Mouse (Mus musculus) natural killer cell, adult 2 months (primary cell): Measurements from ENCODE around the gene Ctsl.

ENCODE experiments used
- DNase-seq, 2 experiments: peaks; one replicate each; pipeline ENCODE4 v3.0.0; 2022; ENCODE audit warnings: low spot score in 2 of 2

The Ctsl gene

DNA sequence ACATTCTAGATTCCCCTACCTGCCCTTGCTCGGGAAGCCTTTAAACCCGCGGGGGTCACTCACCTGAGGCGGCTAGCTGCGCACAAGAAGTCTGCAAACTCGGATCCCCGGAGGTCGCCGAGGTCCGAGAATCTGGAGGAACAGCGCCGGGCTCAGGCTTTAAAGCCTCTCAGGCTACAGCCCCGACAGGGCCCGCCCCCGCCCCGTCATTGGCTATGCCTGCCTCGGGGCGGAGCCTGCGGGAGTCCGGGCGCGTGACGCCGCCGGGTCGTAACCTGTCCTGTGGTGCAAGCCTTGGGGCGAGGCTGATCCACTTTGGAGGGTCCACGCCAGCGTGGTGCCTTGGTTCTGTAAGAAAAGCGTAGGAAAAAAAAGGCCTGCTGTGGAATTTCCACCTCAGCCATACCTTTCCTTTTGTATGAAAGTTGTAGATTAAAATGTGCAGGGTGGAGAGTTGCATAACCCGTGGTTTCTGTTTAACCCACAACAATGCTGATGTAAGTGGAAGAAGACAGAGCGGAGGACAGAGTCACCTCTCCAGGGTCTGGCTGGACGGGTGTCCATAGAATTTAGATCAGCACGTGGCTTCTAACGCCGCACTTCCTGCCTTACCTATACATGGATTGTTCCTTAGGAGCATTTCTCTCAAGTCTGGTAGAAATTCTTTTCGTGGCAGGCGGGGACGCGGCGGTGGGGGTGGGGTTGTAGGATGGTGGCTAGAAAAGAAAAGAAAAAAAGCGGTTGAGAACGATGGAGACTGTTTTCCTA, at the start of gene Ctsl:
Ctsl (minus strand) TSS at position 718 of the 768 bp plus-strand sequence.
- DNase-seq: peak; percentile 82 to 85

DNA sequence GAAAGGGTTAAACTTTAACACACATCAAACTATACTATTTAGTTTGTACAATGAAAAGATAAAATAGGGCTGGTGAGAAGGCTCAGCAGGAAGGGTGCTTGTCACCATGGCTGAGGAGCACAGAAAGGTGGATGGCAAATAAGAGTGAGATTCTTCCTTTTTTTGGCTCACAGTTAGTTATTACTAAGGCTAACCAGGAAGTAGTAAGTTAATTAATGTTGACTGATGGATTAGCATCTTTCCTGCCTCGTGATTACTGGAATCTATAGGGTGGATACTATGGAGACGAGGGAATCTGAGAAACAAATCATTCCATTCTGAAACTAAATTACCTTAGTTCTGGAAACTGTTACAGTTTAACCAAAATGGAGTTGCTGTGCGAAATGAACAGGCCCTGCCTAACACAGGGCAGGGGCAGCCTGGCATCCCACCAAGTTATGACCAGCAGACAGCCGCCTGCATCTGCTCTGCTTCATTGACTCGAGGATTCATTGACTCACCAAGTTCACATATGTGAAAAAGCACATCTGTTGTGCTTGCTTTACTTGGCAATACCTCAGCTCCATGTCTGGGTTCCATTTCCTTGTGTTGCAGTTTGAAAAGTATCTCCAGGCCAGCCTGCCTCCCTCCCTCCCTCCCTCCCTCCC, 46.4 kb upstream of the Ctsl start:
- DNase-seq: no peak

DNA sequence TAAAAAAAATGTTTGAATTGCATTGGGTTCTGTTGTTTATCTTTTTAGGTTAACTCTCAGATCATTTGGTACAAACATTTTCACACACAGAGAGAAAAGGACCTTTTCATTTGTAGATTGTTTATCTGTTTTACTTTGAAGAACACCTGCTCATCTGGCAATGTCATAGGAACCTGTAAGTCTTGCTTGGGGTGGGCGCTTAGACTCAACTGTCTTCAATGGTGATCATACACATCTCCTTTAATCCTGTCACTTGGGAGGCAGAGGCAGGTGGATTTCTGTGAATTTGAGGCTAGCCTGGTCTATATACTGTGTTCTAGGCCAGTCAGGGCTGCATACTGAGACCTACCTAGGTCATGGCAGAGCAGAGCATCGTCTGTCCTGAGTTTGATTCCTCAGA, 45.0 kb upstream of the Ctsl start:
- DNase-seq: no peak

DNA sequence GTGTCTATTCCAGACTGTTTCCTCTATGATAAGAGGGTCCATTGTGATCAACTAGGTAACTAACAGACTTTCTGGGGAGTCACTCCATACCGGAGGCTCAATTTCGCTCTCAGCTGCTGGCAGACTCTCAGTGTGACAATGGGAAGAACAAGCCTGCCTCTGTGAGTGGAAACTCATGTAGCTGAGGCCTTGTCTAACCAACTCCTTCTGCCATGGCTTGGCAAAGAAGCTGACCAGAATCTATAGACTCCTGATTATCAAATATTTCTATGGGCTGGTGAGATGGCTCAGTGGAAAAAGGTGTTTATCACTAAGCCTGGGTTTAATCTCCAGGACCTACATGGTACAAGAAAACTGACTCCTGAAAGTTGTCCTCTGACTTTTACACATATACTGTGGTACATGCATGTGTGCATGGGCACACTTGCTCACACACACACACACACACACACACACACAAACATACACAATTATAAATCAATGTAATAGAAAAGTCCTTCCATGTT, 42.1 kb upstream of the Ctsl start:
- no peak for DNase-seq

DNA sequence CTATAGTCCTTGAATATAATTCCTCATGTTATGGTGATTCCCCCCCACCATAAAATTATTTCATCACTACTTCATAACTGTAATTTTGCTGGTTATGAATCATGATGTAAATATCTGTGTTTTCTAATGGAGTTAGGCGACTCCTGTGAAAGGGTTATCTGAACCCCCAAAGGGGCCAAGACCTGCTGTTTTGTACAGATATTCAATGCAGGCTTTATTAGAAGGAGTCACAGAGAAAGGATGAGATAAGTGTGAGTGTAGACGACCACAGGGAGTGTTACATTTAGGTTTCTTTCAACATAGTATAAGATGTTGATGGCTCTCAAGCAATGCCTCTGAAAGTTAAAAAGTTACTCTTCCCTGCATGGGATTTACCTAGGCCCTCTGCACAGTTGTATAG, 40.6 kb upstream of the Ctsl start:
- DNase-seq: no peak

DNA sequence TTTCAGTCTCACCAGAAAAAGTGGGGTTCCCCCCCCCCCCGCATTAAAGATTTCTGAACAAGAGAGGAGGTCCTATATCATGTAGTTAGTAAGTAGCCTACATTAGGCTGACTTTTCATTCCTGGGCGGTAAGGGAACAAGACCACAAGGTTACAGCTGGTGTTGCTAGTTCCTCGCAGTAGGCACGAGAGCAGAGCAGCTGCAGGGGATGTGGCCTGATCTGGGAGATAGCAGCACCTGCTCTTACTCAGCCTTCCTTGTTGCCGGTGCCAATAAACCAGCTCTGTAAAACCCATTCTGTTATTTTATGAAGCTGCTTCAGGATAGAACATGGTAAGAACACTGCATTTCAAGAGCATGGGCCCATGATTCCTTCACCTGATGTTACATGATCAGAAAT, 39.9 kb upstream of the Ctsl start:
- no peak for DNase-seq

DNA sequence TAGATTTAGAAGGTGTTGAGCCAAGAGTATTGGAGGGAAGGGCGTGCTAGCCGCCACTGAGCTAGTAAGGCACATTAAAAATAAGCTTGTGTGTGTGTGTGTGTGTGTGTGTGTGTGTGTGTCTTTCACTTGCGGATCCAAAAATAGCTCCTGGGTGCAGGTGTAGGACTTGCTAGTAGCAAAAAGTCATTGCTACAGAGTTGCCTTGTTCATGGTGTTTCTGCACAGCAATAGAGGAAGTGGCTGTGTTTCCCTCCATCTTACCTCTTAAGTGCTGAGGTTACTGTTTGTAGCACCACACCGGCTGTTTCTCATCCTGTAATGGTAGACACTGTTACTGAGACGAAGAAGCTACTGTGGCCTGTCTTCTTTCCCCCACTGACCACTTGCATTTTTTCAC, 37.3 kb upstream of the Ctsl start:
- DNase-seq: no peak

DNA sequence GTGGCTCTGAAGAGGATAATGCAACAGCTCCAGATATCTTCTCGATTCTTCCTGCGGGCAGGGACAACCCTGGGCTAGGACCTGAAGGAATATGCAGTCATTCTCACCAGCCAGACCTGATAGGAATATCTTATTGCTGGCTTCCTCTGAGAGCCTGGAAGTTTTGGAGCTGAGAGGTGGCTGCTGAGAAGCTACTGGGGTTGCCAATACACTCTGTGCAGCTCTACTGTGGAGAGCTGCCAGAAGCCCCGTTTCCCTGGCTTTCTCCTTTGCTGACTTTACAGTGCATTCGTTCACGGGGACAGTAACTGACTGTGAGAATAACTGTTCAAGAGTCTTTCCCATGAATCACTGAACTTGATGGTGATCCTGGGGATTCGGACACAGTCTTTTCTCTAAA, 34.9 kb upstream of the Ctsl start:
- no peak for DNase-seq

DNA sequence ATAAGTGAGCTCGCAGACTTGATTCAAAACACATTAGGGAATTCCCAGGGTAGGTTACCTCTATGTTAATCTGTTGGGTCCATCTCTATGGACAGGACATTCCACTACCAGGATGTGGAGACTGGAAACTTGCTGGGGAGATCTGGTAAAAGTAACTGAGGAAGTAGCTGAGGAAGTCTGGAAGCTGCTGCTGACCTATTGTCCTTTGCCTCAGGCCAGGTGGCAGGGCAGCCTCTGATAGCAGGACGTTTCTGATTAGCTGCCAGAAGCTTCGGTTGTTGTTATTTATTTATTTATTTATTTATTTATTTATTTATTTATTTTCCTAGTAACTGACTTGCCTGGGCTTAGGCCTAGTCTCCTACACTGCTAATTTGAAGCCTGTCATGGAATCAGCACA, 32.8 kb upstream of the Ctsl start:
- DNase-seq: no peak

DNA sequence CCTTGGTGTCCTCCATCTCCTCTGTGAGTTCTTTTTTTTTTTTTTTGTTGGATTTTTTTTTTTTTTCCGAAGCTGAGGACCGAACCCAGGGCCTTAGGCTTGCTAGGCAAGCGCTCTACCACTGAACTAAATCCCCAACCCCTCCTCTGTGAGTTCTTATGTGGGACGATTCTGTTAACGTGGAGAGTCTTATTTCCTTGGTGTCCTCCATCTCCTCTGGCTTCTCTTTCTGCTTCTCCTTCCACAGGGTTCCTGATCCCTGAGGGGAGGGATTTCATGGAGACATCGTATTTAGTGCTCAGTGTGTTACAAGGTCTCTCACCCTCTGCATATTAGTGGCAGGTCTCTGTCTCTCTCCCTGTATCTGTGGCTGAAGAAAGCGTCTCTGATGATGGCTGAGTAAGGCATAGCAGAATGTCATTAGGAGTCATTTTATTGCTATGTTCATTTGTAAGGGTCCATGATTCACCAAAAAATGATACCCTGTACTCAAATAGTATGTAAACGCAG, 32.3 kb upstream of the Ctsl start:
- DNase-seq: no peak

DNA sequence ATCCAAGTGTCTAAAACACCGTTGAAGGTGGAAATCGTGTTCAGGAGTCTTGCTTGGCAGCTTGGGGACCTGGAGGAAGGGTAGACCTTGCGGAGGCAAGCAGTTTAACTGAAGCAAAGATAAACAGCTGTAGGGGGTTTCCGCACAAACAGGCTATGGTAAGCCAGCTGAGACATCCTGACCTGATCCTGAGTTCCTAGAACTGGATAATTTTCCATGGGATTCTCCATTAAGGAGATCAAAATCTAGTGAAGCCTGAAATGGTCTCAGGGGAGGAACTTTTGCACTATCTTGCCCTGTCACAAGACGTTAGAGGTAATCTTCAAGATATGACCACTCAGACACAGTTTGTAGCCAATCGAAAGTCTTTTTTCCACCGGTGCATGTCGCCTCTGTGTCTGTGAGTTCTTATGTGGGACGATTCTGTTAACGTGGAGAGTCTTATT, 31.8 kb upstream of the Ctsl start:
- DNase-seq: no peak

DNA sequence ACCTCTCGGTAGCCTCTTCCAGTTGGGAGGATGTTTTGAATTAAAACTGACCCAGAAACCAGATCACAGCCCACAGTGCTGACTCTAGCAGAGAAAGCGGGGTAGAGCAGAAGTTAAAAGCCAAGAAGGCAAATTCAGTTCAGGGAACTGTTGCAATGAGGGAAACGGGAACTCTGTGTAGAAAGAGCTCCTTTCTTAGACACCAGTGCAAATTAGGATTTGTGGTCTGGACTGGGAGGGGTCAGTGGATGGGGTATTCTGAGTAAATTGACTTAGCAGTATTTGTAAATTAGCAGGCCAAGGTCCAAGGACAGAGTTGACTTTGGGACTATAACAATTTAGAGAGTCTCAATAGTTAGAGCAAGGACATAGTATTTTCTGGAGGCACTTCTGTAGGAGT, 31.3 kb upstream of the Ctsl start:
- DNase-seq: no peak

DNA sequence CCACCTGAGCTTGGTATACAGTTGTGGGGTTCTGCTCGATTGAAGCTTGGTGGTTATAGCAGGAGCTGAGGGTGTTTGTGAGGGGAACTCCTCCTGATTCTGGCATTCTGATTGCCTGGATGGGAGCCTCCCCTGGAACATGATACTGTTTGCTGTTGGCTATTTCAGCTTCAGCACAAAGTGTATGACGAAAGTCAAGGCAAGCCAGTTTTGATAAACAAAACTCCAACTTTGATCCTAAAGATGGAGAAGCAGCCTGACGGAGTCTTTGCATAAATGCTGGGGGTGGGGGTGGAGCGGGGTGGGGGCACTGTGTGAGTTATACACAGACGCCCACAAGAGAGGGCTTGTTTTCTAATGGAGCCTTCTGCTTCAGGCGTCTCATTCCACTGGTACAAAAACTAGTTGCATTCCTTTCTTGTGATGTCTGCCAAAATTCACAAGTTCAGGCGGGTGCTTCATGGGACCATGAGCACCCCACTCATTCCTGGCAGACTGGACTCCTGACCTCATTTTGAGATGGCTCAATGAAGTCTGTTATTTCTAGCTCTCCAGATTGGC, 30.2 kb upstream of the Ctsl start:
- no peak for DNase-seq

DNA sequence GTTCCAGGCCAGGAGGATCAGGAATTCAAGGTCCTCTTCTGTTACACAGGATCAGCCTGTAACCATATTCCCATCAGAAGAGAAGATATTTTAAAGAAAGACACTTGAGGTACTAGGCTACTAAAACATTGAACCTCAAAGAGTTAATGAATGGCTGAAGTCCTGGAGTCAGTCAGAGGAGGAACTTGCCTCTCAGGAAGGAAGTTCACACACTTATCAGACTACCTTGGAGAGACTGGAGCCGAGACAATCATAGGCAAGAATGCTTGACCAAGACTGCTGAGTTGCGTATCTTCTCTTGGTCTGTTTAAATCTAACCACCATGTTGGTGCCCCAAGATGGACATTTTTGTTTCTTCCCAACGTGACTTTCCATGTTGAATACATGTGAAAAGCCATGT, 29.2 kb upstream of the Ctsl start:
- no peak for DNase-seq

DNA sequence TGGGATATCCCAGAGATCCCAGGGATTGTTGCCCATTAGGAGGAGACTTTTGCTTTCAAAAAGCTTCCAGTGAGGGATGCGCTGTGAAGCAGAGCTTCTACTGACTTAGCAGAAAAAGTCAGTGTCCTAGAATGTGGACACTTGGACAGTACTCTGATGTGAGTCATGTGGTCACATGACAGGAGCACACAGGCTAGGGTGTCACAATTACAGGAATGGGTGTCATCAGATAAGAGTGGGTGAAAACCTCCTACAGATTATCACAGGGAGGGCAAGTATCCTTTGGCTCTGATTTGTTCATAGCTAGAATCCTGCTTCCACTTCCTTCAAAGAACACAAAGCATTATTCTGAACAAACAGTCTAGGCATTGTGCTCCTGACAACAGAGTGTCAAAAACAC, 27.4 kb upstream of the Ctsl start:
- no peak for DNase-seq

DNA sequence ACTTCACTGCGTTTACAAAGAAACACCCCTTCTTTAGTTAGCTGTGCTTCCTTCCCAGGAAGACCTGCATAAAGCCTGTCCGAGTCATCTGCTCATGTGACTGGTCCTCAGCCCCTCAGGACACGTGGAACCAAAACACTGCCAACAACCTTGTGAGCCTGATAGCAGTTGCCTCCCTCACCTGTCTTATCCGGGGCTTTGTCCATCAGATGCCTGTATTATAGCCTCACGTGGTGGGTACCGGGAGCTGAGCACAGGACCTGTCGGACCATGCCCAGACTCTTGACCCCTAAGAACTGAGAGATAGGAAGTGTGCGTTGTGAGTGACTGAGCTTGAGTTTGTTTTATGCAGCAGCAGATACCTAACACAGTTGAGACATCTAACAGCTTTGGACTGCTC, 26.3 kb upstream of the Ctsl start:
- no peak for DNase-seq

DNA sequence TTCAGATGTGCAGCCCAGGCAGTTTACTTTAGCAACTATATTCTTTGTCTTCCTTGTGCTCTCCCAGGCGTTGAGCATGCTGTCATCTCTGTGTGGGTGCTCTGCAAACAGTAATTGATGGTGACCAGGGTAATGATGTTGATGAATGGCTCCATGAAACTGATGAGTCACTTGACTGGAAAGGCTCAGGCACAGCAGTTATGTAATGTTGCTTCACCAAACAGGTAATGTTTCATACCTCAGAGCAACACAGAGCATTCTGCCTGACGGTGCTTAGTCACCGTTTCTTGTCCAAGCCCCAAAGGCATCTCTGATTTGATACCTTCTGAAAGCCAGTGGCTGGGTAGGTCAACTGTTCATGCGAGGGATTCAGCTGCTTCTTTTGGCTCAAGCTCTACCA, 17.7 kb upstream of the Ctsl start:
- DNase-seq: no peak

DNA sequence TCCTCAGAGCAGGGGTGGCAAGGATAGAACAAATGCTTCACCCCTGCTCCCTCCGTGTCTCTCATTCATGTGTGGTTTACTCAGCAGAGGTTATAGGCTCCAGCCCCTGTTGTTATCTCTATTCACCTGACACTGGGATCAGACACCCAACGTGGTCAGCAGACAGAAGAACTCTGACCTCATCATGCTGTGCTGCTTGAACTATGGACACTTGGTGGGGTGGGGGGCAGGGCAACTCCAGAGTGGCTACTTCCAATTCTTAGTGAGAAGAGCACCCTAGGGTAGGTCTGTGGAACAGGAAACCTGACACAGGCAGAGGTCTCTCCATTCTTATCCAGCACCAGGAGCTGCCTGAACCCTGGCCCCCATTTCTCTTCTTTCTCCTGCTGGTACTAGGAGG, 15.4 kb upstream of the Ctsl start:
- no peak for DNase-seq

DNA sequence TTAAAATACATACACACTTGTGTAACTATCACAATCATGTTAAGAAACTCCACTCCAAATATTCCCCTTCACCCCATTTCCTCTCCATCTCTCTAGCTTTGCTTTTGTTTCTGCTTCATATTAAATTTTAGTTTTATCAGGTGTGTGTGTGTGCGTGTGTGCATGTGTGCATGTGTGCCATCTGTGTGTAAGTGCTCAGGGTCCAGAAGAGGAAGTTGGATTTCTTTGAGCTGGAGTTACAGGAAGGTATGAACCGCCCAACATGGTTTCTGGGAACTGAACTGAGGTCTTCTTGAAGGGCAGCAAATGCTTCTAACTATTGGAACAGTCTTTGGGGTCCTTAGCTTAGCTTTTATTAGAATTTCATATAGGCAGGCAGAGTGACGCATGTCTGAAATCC, 14.2 kb upstream of the Ctsl start:
- DNase-seq: no peak

DNA sequence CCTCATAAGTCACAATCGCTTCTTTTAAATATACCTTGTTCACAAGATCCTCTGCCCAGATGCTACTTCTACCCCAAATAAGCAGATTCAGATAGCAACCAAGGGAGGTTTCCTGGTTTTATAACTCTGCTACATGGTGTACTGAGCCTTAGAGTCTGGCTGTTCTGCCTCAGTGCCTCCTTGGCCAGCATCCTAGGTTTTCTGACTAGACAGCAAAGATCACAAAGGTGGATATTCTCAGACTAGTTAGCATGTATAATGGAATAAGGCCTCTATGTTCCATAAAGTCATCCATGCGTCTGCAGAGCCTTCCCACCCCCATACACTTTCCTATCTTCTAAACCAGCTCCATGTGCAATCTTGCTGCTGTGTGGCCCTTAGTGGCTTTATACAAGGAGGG, 9.6 kb upstream of the Ctsl start:
- DNase-seq: no peak

DNA sequence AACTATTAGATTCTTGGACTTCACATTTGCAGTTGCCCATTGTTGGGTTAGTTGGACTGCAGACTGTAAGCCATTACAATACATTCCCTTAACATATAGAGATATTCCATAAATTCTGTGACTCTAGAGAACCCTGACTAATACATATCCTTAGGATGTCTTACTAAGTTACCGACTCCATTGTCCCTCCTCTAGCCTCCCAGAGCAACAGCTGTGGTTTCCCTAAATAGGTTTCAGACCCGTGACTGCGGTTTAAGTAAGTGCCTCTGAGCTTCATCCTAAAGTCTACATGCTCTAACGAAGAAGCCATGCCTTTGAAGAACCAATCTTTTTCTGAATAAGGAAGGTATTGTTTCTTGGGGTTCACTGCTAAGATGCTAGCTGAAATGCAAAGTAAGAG, 7.9 kb upstream of the Ctsl start:
- DNase-seq: no peak

DNA sequence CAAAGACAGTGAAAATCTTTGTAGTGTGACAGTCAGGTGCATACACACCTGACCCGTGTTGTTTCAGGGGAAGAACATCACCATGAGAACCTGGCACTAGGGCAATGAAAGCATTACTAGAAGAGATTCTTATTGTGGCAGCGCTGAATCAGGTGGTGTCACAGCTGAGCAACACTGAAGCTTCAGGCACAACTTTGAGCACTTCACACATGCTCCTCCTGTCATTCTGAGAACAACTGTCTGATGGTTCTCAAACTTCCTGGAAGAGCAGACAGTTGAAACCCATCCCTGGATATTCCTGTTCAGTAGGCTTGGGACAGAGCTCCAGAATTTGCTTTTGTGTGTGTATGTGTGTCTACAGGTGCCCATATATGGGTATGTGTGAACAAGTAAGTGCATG, 5.8 kb upstream of the Ctsl start:
- no peak for DNase-seq

DNA sequence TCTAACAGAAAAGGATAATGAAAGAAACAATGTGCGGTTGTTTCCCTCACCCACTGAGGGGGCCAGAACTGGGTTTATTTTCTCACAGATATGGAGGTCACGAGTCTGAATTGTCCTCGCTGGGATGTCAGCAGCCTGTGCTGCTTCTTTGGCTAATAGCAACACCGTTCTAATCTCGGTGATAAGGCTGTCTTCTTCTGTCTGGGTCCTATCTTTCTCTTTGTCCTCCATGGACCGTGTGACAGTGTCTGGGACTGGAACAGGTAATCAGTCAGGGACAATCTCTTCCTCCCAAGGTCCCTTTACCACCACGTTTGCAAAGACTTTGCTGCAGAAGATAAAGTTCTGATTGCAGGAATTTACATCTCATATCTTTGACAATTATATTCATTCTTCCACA, 4.5 kb upstream of the Ctsl start:
- no peak for DNase-seq
